In the genomic region with DNA sequence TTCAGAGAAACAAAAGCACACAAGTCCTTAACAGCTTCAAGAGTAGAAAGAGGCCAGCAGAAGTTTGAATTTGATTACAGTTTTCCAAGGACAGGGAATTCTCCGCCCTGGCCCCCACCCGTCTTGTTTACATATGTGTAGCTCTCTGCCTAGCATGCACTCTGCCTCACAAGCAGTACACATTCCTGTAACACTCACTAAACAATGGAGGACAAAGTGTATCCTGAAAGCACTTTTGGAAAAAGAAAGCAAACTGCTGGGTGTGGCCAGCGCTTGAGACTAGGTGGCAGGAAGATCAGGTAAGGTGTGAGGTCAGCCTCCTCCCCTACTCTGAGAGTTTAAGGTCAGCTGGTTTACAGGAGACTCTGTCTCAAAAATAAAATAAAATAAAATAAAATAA, we compare ENCODE assay signal across 10 mouse cellular contexts. TPM values are rescaled to one million over a fixed set of nuclear protein-coding genes. Genes with fewer than 3 reads are reported as not detected.
DNase-seq lines count a peak whose midpoint lies in the region; ATAC-seq and TF ChIP-seq lines count a peak whose summit lies in the region.
"Had no signal": no experiment of that assay in that cellular context is flagged by ENCODE, and none has a peak within 500 bp of the region (broad histone marks: within the 10 kb centered on the region; RNA-seq: fewer than 3 reads in every experiment).

No protein-coding gene starts in this region.

- no peak overlapping the region for H3K9ac ChIP-seq in forebrain, embryonic 13.5 days
- no peak overlapping the region for H3K9ac ChIP-seq in forebrain, embryonic 15.5 days (replicated peaks)
- H3K9ac ChIP-seq in lung, embryonic 15.5 days = no peak overlapping the region

- no peaks in the 10 kb centered on the region for H3K9me3 ChIP-seq in forebrain, embryonic 13.5 days (replicated peaks)
- no peaks in the 10 kb centered on the region for H3K9me3 ChIP-seq in forebrain, embryonic 15.5 days
- H3K9me3 ChIP-seq in embryonic facial prominence, embryonic 10.5 days = no peaks in the 10 kb centered on the region
- no peaks in the 10 kb centered on the region for H3K9me3 ChIP-seq in lung, embryonic 15.5 days
- H3K9me3 ChIP-seq: megakaryocyte, embryonic 14.5 days had no signal

- H3K4me3 ChIP-seq in forebrain, embryonic 13.5 days = no peak overlapping the region
- H3K4me3 ChIP-seq in forebrain, embryonic 15.5 days = no peak overlapping the region
- H3K4me3 ChIP-seq in layer of hippocampus, adult 2 months = no peak overlapping the region
- H3K4me3 ChIP-seq in embryonic facial prominence, embryonic 10.5 days = no peak overlapping the region
- no peak overlapping the region for H3K4me3 ChIP-seq in lung, embryonic 15.5 days
- H3K4me3 ChIP-seq: megakaryocyte, embryonic 14.5 days had no signal

- 96% methylated on average over 3 of the region's 3 CpGs for WGBS in forebrain, embryonic 13.5 days
- WGBS in forebrain, embryonic 15.5 days = 85% methylated on average over 3 of the region's 3 CpGs
- 75% methylated on average over 3 of the region's 3 CpGs for WGBS in embryonic facial prominence, embryonic 10.5 days
- 50% methylated on average over 3 of the region's 3 CpGs for WGBS in lung, embryonic 15.5 days

- DNase-seq in layer of hippocampus, adult 2 months (ENCODE audit: low spot score in 2 of 2) = no peak
- DNase-seq in layer of hippocampus, adult 8-10 months (ENCODE audit: low spot score in 2 of 2) = no peak
- DNase-seq in embryonic facial prominence, embryonic 10.5 days (ENCODE audit: low spot score) = no peak
- DNase-seq in frontal cortex, postnatal 14 days (ENCODE audit: low spot score in 2 of 2) = no peak
- DNase-seq in natural killer cell, adult 2 months (ENCODE audit: low spot score in 2 of 2) = no peak

- peak; percentile 33; the same call in 1 of the 2 replicates for ATAC-seq in forebrain, embryonic 13.5 days
- ATAC-seq in forebrain, embryonic 15.5 days (replicated peaks) = no peak
- no peak for ATAC-seq in lung, embryonic 15.5 days (ENCODE audit: borderline replicate concordance, extremely low read depth, low FRiP score, low TSS enrichment)

- no peak overlapping the region for H3K4me2 ChIP-seq in forebrain, embryonic 13.5 days
- H3K4me2 ChIP-seq in forebrain, embryonic 15.5 days (replicated peaks) = no peak overlapping the region
- no peak overlapping the region for H3K4me2 ChIP-seq in lung, embryonic 15.5 days

- H3K27me3 ChIP-seq in forebrain, embryonic 13.5 days = no peaks in the 10 kb centered on the region
- no peaks in the 10 kb centered on the region for H3K27me3 ChIP-seq in forebrain, embryonic 15.5 days
- no peaks in the 10 kb centered on the region for H3K27me3 ChIP-seq in embryonic facial prominence, embryonic 10.5 days (replicated peaks; ENCODE audit: low read depth, poor library complexity, severe bottlenecking)
- no peaks in the 10 kb centered on the region for H3K27me3 ChIP-seq in lung, embryonic 15.5 days
- H3K27me3 ChIP-seq: megakaryocyte, embryonic 14.5 days had no signal

- 0 out of 2 replicates have a peak, but pooled peaks cover 3% of the 10 kb centered on the region for H3K36me3 ChIP-seq in forebrain, embryonic 13.5 days (ENCODE audit: poor library complexity, severe bottlenecking)
- H3K36me3 ChIP-seq in forebrain, embryonic 15.5 days = no peaks in the 10 kb centered on the region
- peaks cover 7% of the 10 kb centered on the region for H3K36me3 ChIP-seq in embryonic facial prominence, embryonic 10.5 days (replicated peaks)
- H3K36me3 ChIP-seq in lung, embryonic 15.5 days = no peaks in the 10 kb centered on the region

- peaks cover 43% of the 10 kb centered on the region for H3K4me1 ChIP-seq in forebrain, embryonic 13.5 days
- peaks cover 33% of the 10 kb centered on the region for H3K4me1 ChIP-seq in forebrain, embryonic 15.5 days
- peaks cover 50% of the 10 kb centered on the region for H3K4me1 ChIP-seq in embryonic facial prominence, embryonic 10.5 days
- peaks cover 51% of the 10 kb centered on the region for H3K4me1 ChIP-seq in lung, embryonic 15.5 days

- peak overlapping the region; percentile 65; the same call in 1 of the 2 replicates for H3K27ac ChIP-seq in forebrain, embryonic 13.5 days
- H3K27ac ChIP-seq in forebrain, embryonic 15.5 days (replicated peaks) = no peak overlapping the region
- H3K27ac ChIP-seq in layer of hippocampus, adult 2 months = 0 out of 2 replicates have a peak overlapping the region, but pooled peaks have one; percentile 48
- H3K27ac ChIP-seq in embryonic facial prominence, embryonic 10.5 days (replicated peaks) = peak overlapping the region; percentile 44
- H3K27ac ChIP-seq in lung, embryonic 15.5 days = peak overlapping the region; percentile 39; the same call in 1 of the 2 replicates

- no peak for TF ChIP-seq CTCF in layer of hippocampus, adult 2 months (conservative IDR thresholded peaks at IDR 0.05)

RNA-seq across cellular contexts. Expression of a gene that starts 8.4 kb away (rescaled TPM):
- polyA plus RNA-seq in forebrain, embryonic 13.5 days (2015; fragmentation: Nextera tagmentation; extraction: Ambion mirVana) = 19.5 and 22.3 TPM in 2 replicates
- polyA plus RNA-seq in forebrain, embryonic 15.5 days (2015; fragmentation: Nextera tagmentation; extraction: Ambion mirVana) = 23.4 and 24.6 TPM in 2 replicates
- 10 to 100 TPM; 88.9 to 89.8 TPM for total RNA-seq in layer of hippocampus, adult 2 months (2021)
- total RNA-seq in layer of hippocampus, adult 8-10 months (2022) = 100 to 1,000 TPM in 2 of 4 experiments, 10 to 100 TPM in 2; 97.4 to 114 (median 102) TPM
- 7.1 and 7.6 TPM in 2 replicates for polyA plus RNA-seq in embryonic facial prominence, embryonic 10.5 days (2016; fragmentation: Nextera tagmentation; extraction: Ambion mirVana)
- 15.9 and 17.2 TPM in 2 replicates for polyA plus RNA-seq in lung, embryonic 15.5 days (2015; fragmentation: Nextera tagmentation; extraction: Ambion mirVana)

RNA-seq across cellular contexts. Expression of a gene that starts 56.6 kb away (rescaled TPM):
- 0.38 TPM in 1 of 2 replicates, not detected in the other for polyA plus RNA-seq in forebrain, embryonic 13.5 days (2015; fragmentation: Nextera tagmentation; extraction: Ambion mirVana)
- polyA plus RNA-seq in forebrain, embryonic 15.5 days (2015; fragmentation: Nextera tagmentation; extraction: Ambion mirVana) = 0.42 and 0.69 TPM in 2 replicates
- under 1 TPM in 1 of 2 experiments, not detected in 1; 0.51 TPM for total RNA-seq in layer of hippocampus, adult 2 months (2021)
- 1 to 10 TPM in 1 of 4 experiments, under 1 TPM in 3; 0.66 to 1.0 (median 0.91) TPM for total RNA-seq in layer of hippocampus, adult 8-10 months (2022)
- not detected in 2 replicates for polyA plus RNA-seq in embryonic facial prominence, embryonic 10.5 days (2016; fragmentation: Nextera tagmentation; extraction: Ambion mirVana)
- 1.2 and 1.8 TPM in 2 replicates for polyA plus RNA-seq in lung, embryonic 15.5 days (2015; fragmentation: Nextera tagmentation; extraction: Ambion mirVana)
- polyA plus RNA-seq: testis, adult 2 months had no signal
